Mouse (Mus musculus) embryonic facial prominence, embryonic 10.5 days (tissue): ENCODE results near the gene Tacr2. TPM values are rescaled to one million over a fixed set of nuclear protein-coding genes. Genes with fewer than 3 reads are reported as not detected.

Experiments used
- DNase-seq: peaks from one replicate; pipeline ENCODE4 v3.0.0-alpha.2; 2017; ENCODE audit warnings: low spot score
- H3K27ac ChIP-seq: fragments of 300-500 bp; sonication (generic); replicated peaks from 2 replicates; pipeline ENCODE4 v1.5.1; 2016; ENCODE audit warnings: mild to moderate bottlenecking
- H3K27me3 ChIP-seq: fragments of 300-500 bp; sonication (generic); replicated peaks from 2 replicates; pipeline ENCODE4 v1.6.1; 2016; ENCODE audit warnings: low read depth, mild to moderate bottlenecking; ENCODE audit not compliant: poor library complexity, severe bottlenecking
- H3K36me3 ChIP-seq: fragments of 300-500 bp; sonication (generic); replicated peaks from 2 replicates; pipeline ENCODE4 v1.6.1; 2016; ENCODE audit warnings: mild to moderate bottlenecking, moderate library complexity
- H3K4me1 ChIP-seq: fragments of 300-500 bp; sonication (generic); 2 replicates; pipeline ENCODE4 v1.6.1; 2016
- H3K4me3 ChIP-seq: fragments of 300-500 bp; sonication (generic); 2 replicates; pipeline ENCODE4 v1.5.1; 2016; ENCODE audit warnings: mild to moderate bottlenecking, moderate library complexity
- H3K9me3 ChIP-seq: fragments of 300-500 bp; sonication (generic); 2 replicates; pipeline ENCODE4 v1.6.1; 2016; ENCODE audit warnings: mild to moderate bottlenecking
- WGBS: fragments of 180-500 bp; shearing (Covaris S2); methylation state at CpG from one replicate; pipeline ENCODE4 v1.1.7; 2016; 5-methylcytosine and 5-hydroxymethylcytosine counted together
- polyA plus RNA-seq: library from polyadenylated mRNA; unstranded; fragments of >200 nt; fragmentation: Nextera tagmentation; extraction: Ambion mirVana; gene quantifications from 2 replicates; pipeline ENCODE4 v1.2.1, GENCODE M21; 2016

The Tacr2 gene
- polyA plus RNA-seq, 1 experiment from 2014 or later, result not detected

DNA sequence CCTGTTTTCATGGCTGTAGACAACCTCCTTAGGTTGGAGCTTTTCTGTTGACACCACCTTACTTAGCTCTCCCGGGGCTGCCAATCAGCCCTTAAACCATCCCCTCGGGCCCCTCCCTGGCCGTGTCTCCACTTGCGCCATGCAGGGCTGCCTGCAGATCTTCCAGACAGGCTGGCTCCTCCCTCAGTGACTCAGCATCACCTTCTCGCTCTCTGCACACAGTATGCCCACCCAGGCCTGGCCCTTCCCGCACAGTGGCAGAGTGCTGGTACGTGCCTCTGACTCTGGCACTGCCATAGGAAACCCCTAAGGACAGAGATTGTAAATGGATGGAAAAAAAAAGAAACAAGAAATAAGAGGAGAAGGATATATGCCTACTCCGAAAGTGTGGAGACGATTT lies 30.5 kb downstream of the Tacr2 start:
- no peaks in the 10 kb centered on the region for H3K27me3 ChIP-seq
- no peak overlapping the region for H3K4me3 ChIP-seq
- H3K9me3 ChIP-seq, result peaks cover 6% of the 10 kb centered on the region; the same call in 1 of the 2 replicates
- no peak overlapping the region; the same call in 1 of the 2 replicates for H3K27ac ChIP-seq
- DNase-seq, result no peak
- 40% methylated on average over 9 of the region's 9 CpGs for WGBS
- H3K36me3 ChIP-seq, result peaks cover 55% of the 10 kb centered on the region
- 0 out of 2 replicates have a peak, but pooled peaks cover 7% of the 10 kb centered on the region for H3K4me1 ChIP-seq

- no peak for DNase-seq
- 83% methylated on average over 4 of the region's 4 CpGs for WGBS
- Histone ChIP-seq H3K27ac (no peak overlapping the region), H3K9me3 (peaks cover 6% of the 10 kb centered on the region; the same call in 1 of the 2 replicates), H3K4me3 (no peak overlapping the region), H3K4me1 (0 out of 2 replicates have a peak, but pooled peaks cover 7% of the 10 kb centered on the region), H3K36me3 (peaks cover 55% of the 10 kb centered on the region), H3K27me3 (no peaks in the 10 kb centered on the region)
Observed at GRCm38 (mm10) chr10:62283206-62283792, 31.1 kb downstream of the Tacr2 start.

DNA sequence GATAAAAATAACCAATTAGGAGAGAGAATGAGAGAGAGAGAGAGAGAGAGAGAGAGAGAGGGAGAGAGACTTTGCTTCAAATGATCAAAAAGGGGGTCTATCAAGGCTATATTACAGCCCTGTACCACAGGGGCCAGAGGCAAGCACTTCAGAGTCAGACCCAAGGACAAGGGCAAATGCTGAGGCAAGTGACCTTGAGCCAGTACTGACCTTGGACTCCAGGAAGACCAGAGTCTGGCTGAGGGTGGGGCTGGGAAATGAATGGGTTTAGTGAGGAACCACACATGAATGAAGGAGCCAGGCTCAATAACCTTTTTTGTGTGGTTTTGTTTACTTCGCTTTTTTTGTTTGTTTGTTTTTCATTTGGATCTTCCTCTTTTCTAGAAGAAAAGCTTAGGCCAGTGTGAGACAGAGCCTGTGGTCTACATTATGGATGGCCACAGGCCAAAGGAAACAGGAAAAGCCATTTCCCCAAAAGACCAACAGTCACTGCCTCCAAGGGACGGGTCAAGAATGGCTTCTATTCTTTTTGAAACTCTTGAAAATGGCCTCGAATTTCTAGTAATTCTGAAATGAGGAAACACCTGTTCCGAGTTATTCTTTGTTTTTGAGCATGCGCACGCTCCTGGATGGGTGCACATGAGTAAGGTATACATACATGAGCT lies 35.4 kb downstream of the Tacr2 start:
- Histone ChIP-seq H3K4me1 (0 out of 2 replicates have a peak, but pooled peaks cover 5% of the 10 kb centered on the region), H3K27me3 (no peaks in the 10 kb centered on the region), H3K9me3 (no peaks in the 10 kb centered on the region), H3K27ac (no peak overlapping the region), H3K4me3 (no peak overlapping the region), H3K36me3 (peaks cover 40% of the 10 kb centered on the region)
- WGBS, result 72% methylated on average over 6 of the region's 6 CpGs
- DNase-seq, result no peak

DNA sequence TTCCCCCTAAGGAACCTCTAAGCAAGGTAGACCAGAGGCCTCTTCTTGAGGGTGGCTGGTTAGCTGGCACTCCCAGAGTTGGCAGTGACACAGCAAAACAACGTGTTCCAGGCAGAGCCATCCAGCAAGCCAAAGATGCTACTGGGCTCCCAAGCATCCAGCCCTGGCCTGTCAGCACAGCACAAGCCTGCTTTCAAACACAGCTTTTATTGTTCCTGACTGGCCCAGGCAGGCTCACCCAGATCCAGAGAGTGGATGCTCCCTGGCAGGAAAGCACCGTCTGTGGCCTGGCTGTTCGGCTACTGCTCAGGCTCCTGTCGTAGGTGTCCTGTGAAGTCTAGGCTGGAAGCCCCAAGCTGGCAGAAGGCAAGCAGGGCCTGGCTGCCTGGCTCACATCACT lies 41.9 kb downstream of the Tacr2 start:
- Histone ChIP-seq H3K36me3 (peaks cover 22% of the 10 kb centered on the region), H3K9me3 (no peaks in the 10 kb centered on the region), H3K27me3 (no peaks in the 10 kb centered on the region), H3K4me1 (peaks cover 7% of the 10 kb centered on the region; the same call in 1 of the 2 replicates), H3K4me3 (no peak overlapping the region), H3K27ac (no peak overlapping the region)
- WGBS, result 84% methylated on average over 4 of the region's 4 CpGs
- DNase-seq, result no peak

DNA sequence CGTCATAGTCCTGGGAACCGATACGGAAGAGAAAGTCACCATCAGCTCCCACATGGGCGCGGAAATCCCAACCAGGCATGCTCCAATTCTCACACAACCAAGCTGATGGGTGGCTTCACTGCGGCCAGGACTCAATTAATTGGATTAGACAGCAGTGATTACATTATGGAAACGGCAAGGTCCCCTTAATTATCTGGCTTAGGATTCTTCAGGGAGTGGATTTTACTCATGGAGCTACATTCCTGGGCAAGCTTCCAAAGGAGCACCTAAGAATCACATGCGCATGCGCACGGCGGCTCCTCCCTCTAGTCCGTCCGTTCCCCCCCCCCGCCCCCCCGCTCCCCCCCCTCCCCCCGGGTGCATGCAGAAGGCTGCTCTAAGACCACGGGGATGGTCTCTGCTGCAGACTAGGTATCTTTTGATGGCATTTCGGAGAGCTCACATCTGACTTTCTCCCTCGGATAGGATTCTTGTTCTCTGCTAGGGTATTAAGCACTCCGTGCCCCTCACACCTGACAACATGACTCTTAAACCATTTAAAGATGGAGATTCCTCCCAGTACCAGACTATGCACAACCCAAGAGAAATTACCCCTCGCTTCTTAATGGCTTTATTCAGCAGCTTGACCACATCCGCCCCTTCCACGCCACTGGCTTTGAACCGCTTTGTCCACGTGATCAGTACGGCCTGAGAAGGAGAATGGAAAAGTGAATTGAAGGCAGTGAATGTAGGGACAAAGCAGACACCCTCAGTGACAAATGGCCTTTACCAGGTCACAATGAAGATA lies 44.0 kb downstream of the Tacr2 start:
- Histone ChIP-seq H3K27me3 (no peaks in the 10 kb centered on the region), H3K4me3 (no peak overlapping the region), H3K27ac (no peak overlapping the region), H3K4me1 (peaks cover 7% of the 10 kb centered on the region; the same call in 1 of the 2 replicates), H3K36me3 (peaks cover 14% of the 10 kb centered on the region), H3K9me3 (no peaks in the 10 kb centered on the region)
- DNase-seq, result no peak
- 65% methylated on average over 25 of the region's 26 CpGs for WGBS

DNA sequence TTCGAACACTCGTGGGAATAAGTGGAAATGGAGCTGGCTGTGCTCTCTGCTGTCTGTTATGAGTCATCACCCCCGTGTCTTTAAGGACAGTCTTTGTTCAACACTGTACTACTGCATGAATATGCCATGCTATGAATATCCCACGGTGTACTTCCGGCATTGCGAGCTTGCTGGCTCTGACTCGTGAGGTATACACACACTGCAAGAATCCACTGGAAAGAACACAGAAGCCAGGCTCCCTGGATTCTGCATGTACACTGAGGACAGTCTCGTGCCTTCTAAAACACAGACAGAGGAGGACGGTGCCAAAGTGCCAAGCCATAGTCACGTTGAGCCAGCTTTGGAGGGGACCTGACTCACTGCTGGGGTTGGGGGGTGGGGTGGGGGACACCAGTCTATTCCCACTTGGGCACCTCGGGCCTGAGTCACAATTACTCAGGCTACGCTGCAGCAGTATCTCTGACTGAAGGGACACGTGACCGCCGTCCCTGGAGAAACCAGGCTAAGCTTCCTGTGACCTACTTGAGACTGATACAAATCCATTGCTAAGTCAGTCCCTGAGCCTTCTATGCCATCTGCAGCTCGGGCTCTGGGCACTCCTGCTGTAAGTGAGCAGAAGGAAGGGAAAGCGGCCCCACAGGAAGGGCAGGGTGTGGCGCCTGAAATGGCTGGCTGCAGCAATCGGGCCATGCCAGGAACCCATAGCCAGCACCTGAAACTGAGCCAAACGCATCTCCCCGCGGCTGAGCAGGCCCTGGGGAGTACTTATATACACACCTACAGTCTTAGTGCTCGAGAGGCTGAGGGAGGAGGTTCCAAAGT lies 48.0 kb downstream of the Tacr2 start:
- Histone ChIP-seq H3K27me3 (no peaks in the 10 kb centered on the region), H3K27ac (no peak overlapping the region), H3K4me1 (peaks cover 7% of the 10 kb centered on the region; the same call in 1 of the 2 replicates), H3K9me3 (no peaks in the 10 kb centered on the region), H3K4me3 (no peak overlapping the region), H3K36me3 (peaks cover 17% of the 10 kb centered on the region)
- WGBS, result 87% methylated on average over 23 of the region's 23 CpGs
- DNase-seq, result no peak

GRCm38 (mm10) chr10:62305090-62305489 lies 52.9 kb downstream of the Tacr2 start:
- 0 out of 2 replicates have a peak, but pooled peaks cover 6% of the 10 kb centered on the region for H3K9me3 ChIP-seq
- H3K27ac ChIP-seq, result 0 out of 2 replicates have a peak overlapping the region, but pooled peaks have one; percentile 1
- peaks cover 26% of the 10 kb centered on the region for H3K4me1 ChIP-seq
- whole genome bisulfite sequencing, result 86% methylated on average over 6 of the region's 6 CpGs
- no peak for DNase-seq
- H3K27me3 ChIP-seq, result no peaks in the 10 kb centered on the region
- no peak overlapping the region for H3K4me3 ChIP-seq
- H3K36me3 ChIP-seq, result peaks cover 10% of the 10 kb centered on the region; the same call in 1 of the 2 replicates

DNA sequence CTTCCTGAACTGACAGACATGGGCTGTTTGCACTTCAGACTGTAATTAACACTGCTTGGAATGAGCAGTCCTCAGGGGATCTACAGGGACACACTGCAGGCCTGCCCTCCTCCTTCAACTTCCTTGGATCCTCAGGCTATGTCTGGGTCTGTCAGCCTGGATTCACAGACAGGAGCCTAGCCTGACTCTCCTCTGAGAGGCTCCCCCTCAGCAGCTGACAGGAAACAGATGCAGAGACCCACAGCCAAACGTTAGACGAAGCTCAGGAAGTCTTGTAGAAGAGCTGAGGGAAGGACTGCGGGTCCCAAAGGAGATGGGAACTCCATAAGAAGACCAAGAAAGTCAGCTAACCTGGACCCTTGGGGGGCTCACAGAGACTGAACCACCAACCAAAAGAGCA lies 54.2 kb downstream of the Tacr2 start:
- Histone ChIP-seq H3K36me3 (peaks cover 10% of the 10 kb centered on the region; the same call in 1 of the 2 replicates), H3K4me3 (no peak overlapping the region), H3K4me1 (peaks cover 36% of the 10 kb centered on the region), H3K27me3 (no peaks in the 10 kb centered on the region), H3K9me3 (0 out of 2 replicates have a peak, but pooled peaks cover 6% of the 10 kb centered on the region), H3K27ac (peak overlapping the region; percentile 59; the same call in 1 of the 2 replicates)
- WGBS, result 37% methylated on average over 3 of the region's 3 CpGs
- DNase-seq, result peak; percentile 17

GRCm38 (mm10) chr10:62308896-62309491 lies 56.8 kb downstream of the Tacr2 start:
- H3K36me3 ChIP-seq, result peaks cover 5% of the 10 kb centered on the region; the same call in 1 of the 2 replicates
- peaks cover 51% of the 10 kb centered on the region for H3K4me1 ChIP-seq
- H3K9me3 ChIP-seq, result 0 out of 2 replicates have a peak, but pooled peaks cover 6% of the 10 kb centered on the region
- DNase-seq, result peak; percentile 59
- WGBS, result 53% methylated on average over 11 of the region's 11 CpGs
- no peak overlapping the region for H3K4me3 ChIP-seq
- H3K27me3 ChIP-seq, result no peaks in the 10 kb centered on the region
- peak overlapping the region; percentile 61 for H3K27ac ChIP-seq

DNA sequence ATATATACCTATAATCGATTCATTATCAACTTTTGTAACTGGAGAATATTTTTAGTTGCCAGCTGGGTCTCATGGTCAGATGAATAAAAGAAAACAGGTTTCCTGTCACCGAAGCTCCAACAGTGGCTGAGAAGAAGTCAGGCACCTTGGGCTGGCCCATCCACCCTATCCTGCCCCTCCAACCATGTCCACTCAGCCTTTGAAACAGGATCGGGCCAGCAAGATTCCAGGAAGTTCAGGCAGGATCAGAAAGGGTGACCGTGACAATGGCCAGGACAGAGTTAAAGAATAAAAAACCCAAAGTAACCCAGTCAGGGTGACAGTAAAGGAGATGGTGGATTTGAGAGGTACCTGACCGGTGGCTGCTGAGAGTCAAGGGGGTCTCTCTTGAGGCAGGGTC lies 57.4 kb downstream of the Tacr2 start:
- H3K4me1 ChIP-seq, result peaks cover 56% of the 10 kb centered on the region
- 86% methylated on average over 5 of the region's 5 CpGs for WGBS
- H3K27ac ChIP-seq, result 0 out of 2 replicates have a peak overlapping the region, but pooled peaks have one; percentile 12
- 0 out of 2 replicates have a peak, but pooled peaks cover 6% of the 10 kb centered on the region for H3K9me3 ChIP-seq
- DNase-seq, result no peak
- peaks cover under 1% of the 10 kb centered on the region; the same call in 1 of the 2 replicates for H3K36me3 ChIP-seq
- no peaks in the 10 kb centered on the region for H3K27me3 ChIP-seq
- H3K4me3 ChIP-seq, result no peak overlapping the region

DNA sequence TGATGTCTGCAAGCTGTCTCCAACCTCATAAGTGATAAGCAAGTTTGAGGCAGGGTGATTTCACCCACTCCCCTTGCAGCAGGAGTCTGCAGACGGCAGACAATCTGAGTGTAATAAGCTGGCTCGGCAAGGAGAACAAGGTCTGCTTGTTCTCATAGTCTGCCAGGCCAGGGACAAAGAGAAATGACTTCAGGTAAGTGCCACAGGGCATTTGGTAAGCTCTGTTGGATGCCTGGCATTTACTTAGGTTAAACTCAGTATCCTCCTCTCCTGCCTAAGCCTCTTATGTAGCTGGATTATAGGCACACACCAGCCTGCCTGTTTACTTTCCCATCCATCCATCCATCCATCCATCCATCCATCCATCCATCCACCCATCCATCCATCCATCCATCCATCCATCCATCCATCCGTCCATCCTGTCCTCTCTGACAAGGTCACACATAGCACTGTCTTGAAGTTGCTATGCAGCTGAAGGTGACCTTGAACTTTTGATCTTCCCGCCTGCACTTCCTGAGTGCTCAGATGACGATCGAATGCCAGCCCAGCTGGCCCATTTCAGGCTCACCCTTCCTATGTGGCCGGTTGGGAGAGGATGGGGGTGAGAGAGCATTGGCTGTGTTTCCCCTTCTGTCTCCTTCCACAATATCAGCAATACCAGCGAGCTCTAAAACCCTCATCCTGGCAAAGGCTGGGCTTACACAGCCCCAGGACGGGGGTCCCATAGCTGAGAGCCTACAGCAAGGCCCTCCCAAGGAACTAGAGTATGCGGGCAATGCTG lies 58.2 kb downstream of the Tacr2 start:
- H3K36me3 ChIP-seq, result no peaks in the 10 kb centered on the region
- DNase-seq, result no peak
- peak overlapping the region; percentile 12; the same call in 1 of the 2 replicates for H3K27ac ChIP-seq
- H3K4me1 ChIP-seq, result peaks cover 58% of the 10 kb centered on the region
- no peaks in the 10 kb centered on the region for H3K27me3 ChIP-seq
- H3K4me3 ChIP-seq, result no peak overlapping the region
- 0 out of 2 replicates have a peak, but pooled peaks cover 6% of the 10 kb centered on the region for H3K9me3 ChIP-seq
- WGBS, result 81% methylated on average over 10 of the region's 10 CpGs
